Mouse (Mus musculus) adrenal gland, postnatal 10 days (tissue): Measurements from ENCODE around the gene Fez2. TPM values are rescaled to one million over a fixed set of nuclear protein-coding genes. Genes with fewer than 3 reads are reported as not detected.
A peak's percentile ranks its signal among the peaks of the same experiment; 100 is the strongest.

Experiments used
- DNase-seq: peaks from one replicate; pipeline ENCODE4 v3.0.0; 2021; ENCODE audit warnings: mixed read lengths
- long read RNA-seq, 2 experiments: library from polyadenylated mRNA; stranded (forward); transcript quantifications; one replicate each; pipeline ENCODE4 v2.0.0; 2021
- total RNA-seq, 2 experiments: library from RNA; stranded (reverse); gene quantifications; 2 replicates each; pipeline ENCODE4 v1.2.3; 2021

Fez2 gene
- 10 to 100 TPM; 36.7 to 45.4 TPM for total RNA-seq
- long read RNA-seq, experiment 1, transcript Fez2-201 (8 exons, 1,939 nt): major isoform, 123 of 152 reads
- long read RNA-seq, experiment 1, partial matches to known transcripts: 2 of 152 reads
- long read RNA-seq, experiment 1, other reads (novel, unspliced or antisense): 24 of 152 reads
- long read RNA-seq, experiment 2, transcript Fez2-201 (8 exons, 1,939 nt): major isoform, 62 of 77 reads
- long read RNA-seq, experiment 2, partial matches to known transcripts: 1 of 77 reads
- long read RNA-seq, experiment 2, other reads (novel, unspliced or antisense): 12 of 77 reads

DNA sequence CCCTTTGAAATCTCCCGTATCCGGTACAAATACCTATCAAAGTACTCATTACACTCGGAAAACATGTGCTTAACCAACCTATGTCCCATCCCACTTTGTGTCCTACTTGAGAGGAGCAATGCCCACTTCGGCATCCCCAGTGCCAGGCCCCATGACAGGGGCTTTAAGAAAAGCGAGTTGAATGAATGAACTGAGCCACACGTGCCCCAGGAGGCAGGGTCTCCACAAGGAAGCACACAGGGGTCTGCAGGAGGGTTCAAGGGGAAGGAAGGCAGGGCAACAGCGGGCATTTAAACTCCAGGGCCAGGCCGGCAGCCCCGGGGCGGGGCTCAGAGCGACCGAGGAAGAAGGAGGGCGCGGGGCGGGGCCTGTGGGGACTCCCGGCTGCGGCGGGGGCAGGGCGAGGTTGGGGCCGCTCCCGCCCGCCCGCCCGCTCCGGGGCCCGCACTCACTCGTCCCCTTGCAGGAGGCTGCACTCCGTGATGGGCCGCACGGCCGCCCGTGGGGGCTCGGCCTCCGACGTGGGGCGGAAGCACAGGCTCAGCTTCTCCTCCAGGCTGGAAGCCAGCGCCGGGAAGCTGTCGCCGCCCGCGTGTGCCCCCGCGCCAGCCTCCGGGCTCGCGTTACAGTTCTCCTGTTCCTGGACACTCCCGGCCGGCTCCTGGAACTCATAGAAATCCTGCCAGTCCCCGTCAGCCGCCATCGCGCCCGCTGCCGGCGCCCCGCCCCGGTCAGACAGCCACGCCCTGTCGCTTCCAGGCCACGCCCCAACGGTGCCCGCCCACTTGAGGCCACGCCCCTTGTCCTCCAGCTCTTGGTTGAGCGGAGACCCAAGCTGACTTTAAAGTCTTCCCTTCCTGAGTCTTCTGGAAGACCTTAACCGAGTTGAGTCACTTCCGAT, at the start of gene Fez2:
Fez2 (minus strand) TSS at position 772 of the 901 bp plus-strand sequence.
- DNase-seq: peak; percentile 99

DNA sequence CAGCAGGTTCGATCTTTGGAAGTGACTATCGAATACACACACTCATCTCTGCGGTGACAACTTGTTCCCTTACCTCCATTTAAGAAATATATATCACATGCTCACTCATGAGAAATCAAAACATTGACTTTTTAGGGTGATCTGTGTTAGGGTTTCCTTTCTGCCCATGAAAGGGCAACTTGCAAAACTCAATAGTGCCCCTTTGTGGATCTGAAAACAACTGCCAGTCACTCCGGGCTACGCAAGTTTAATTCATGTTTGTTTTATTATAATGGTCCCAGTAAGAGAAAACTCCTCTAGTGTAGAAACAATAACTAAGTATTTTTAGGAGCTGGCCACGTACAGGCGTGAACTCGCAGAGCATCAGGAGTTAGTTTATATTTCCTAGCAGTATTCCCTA, 47.5 kb upstream of the Fez2 start:
- no peak for DNase-seq

DNA sequence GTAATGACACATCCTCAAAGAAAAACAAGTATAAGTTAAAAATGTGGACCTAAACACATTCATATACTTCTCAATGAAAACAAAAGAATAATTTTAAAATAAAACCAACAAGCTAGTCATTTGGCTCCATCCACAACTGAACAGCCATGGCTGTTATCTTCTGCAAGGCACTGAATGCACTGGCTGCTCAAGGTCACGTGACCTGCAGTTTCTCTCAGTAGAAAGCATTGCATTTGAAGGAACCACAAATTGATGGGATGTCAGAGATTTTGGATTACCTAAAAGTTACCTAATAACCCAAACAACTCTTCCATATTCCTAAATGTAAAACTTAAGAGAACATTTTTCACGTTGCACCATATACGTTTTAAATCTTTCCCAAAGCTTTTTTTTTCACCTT, 47.1 kb upstream of the Fez2 start:
- DNase-seq: no peak

DNA sequence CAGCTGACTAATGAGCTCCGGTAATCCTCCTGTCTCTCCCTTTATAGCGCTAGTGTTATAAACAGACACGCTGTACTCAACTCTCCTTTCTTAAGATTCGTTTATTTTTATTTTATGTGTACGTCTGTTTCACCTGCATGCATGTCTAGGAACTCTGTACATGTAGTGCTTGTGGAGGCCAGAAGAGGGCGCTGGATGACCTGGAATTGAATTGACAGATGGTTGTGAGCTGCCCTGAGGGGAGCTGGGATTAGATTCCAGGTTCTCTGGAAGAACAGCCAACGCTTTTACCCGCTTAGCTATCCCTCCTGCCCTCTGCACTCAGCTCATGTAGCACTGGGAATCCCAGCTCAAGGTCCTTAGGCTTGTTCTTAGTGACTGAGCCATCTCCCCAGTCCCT, 42.2 kb upstream of the Fez2 start:
- no peak for DNase-seq

DNA sequence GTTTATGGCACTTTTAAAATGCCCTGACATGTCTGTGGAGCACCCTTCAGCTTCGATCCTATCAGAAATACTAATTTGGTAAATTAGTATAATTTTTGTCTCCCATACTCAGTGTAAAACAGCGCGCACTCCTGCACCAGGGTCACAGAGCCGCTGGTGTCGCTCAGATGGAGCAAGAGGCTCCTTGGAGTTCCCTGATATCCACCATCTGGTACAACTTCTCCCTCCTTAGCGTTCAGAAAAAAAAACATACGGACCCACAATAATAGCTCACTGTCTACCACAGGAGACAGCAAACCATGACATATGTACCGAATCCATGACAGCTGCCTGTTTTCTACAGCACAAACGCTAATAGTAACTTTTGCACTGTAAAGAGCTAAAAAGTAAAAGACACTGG, 37.6 kb upstream of the Fez2 start:
- no peak for DNase-seq

DNA sequence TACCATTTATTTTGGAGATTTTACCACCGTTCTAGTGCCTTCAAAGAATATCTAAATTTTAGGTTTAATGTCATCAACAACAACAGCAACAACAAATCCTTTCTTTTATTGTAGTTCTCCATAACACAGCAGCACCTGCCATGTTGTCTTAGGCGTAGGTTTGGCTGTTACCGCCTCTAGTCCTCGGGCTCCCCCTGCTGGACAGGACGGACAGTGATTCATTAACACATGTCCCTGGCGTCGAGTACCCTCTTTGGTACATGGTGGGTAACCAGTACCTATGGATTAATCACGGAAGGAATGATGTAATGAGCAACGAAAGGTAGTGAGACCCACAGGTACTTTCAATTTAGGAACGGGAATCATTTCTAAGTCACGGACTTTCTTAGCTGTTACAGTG, 37.2 kb upstream of the Fez2 start:
- peak; percentile 88 for DNase-seq

DNA sequence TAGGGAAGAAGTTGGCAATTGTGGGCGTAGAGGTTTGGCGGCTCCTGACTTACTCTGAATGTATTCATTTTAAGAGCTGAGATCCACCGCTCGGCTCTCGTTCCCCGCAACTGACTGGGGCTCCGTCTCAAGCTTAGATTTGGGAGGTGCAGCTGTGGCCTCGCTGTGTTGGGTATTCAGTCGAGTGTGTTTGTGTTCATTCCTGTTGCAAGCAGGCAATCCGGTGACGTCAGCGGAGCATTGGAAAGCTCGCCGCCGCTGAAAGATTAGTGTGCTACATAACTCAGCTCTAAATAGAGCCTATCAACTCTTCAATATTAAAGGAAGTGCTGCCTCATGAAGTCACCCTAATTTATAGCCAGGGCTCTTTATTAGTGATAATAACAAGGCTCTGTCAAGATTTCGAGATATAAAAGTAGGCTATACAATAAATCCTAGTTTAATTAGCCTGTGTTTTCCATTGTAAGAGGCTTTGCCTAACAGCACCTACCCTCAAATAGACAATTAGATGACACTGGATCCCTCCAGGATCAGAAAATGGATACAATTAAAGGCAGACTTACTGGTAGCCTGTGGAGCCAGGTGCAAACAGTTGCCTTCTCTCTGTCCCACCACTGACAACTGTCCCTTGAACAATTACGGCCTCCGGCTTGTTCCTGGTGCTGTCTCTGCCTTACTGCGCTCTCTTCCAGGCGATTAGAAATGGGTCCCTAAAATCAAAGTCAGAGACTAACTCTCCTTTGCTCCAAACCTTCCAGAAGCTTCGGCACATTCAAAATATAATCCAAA, 36.4 kb upstream of the Fez2 start:
- DNase-seq: peak; percentile 31

DNA sequence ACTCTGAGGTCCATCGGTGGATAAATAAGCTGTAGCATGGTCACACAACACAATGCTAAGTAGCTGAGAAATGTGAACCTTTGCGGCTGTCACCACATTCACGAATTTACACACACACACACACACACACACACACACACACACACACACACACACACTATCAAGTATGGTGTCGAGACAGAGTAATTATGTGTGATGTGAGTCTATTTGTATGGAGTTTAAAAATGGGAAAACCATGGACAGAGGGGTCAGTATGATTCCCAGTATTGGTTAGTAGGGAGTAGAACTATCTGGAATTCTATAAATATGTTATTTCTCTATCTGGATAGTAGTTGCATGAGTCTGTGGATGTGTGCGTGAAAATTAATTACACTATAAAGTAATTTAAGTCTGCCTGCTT, 35.6 kb upstream of the Fez2 start:
- DNase-seq: no peak

DNA sequence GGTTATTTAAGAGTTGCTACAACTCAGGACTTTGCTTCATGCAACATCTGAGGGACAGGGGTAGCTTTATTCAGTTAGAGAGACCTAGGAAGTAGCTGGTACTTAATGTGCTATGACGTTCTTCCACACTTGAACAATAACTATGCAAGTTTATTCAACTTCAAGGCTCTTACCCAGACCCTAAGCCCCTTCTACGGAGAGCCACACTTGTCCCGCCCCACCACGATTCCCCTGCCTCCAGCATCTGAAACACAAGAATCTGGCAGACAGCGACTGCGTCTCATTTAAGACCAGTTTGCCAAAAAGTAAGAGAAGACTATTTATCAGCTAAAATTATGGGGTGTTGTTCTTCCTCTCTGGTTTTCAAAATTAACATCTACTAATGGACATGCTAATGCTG, 33.9 kb upstream of the Fez2 start:
- no peak for DNase-seq

DNA sequence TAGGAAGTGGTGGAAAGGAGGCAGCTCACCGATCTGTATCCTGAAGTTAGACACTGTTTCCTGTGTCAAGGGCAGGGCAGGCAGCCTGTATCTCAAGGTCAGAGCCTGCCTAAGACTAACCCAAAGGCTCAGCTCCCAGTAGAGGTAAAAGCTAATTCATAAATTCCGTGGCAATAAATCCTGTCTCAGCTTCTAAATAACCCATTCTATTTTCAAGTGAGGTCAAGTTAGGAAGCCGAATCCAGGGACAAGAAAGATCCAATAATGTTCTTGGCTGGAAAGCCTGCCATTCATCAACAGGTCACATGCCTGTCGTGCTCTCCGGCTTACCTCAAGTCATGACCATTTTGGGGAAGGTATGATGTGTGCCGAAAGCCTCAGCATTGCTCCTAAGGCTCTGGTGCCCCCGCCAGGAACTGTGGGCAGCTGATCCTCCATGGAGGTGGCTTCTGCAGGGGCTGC, 33.4 kb upstream of the Fez2 start:
- DNase-seq: peak; percentile 14

DNA sequence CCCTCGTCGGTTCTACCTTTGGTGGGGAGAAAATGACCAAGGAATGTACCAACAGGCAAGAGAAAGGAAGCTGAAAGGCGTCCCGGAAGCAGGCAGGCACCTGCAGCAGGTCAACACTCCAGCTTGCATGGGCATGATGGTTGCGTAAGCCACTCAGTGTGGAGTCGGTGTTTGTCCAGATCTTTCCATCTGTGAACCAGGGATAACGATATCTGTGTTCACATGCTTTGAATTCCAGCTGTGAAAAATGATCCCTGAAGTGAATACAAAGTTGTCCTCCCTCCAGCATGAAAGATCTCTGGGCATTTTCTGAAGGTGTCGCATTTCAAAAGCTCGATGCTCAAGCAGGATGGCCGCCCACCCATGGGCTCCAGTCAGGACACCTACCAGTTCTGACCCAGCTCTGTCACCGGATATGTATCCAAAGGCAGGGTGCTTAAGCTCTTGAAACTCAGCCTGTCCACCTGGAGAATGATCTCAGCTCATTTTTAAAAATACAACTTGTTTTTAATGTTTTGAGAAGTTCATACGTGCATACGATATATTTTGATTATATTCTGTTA, 31.8 kb upstream of the Fez2 start:
- DNase-seq: no peak

DNA sequence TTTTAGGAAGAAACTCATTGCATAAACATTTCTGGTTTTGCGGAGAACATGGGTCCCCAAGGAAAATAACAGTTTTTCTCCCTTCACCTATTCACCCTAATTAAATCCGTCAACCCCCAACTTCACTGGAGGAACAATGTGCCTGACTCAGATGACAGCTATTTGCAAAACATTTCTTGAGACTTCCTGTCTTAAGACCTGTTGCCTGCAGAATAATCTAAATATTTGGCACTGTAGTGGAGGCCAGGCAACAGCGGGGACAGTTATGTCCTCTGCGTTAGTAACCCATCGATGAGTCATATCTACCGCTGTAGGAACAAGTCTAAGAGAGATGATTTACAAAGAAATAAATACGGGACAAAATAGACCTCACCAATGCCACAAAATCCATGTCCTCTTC, 26.9 kb upstream of the Fez2 start:
- no peak for DNase-seq

DNA sequence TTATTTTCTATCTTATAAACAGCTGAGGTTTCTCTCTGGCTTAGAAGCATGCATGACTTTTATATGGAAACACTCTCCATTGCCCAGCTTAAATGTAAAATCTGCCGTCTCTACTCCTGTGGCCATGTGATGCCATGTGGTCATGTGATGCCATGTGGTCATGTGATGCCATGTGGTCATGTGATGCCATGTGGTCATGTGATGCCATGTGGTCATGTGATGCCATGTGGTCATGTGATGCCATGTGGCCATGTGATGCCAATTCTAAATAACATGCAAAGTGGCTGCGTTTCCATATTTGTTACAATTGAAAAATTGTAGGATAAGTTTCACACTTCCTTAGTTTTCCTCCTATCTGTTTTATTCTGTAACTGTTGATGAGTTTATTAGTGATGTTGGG, 22.8 kb upstream of the Fez2 start:
- no peak for DNase-seq

DNA sequence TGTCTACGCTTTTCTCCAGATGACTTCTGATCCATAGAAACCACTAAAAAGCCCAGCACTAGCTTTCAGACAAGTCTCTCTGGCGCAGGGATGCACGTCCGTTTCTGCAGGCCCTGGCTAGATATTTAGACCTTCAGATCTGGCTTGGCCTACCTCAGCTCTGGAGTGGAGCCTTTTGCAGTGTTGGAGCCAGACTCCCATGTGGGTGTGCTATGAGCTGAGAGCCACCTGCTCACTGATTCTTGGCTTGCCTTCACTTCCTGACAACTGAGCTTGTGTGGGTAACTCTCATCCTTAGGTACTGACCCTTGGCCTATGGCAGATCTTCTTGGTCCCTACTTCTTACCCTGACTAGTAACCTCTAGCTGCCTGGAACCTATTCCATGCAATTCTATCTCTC, 19.2 kb upstream of the Fez2 start:
- DNase-seq: no peak

DNA sequence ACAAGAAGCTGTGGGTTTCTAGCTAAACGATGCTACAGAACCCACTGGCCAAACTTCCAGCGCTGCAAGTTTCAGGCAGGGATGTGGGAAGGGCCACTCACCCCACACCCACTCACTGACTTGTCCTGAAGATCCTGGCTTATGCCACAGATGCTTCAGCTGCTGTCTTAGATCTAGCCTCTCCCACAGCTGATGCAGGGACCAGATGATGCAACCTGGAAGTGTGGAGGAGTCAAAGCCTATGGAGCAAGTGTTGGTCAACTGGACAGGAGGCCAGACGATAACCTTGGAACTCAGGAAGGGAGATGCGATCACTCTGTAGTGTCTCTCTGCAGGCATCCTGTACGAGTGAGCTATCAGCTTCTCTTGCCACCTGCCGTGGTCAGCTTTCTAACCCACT, 17.7 kb upstream of the Fez2 start:
- no peak for DNase-seq

DNA sequence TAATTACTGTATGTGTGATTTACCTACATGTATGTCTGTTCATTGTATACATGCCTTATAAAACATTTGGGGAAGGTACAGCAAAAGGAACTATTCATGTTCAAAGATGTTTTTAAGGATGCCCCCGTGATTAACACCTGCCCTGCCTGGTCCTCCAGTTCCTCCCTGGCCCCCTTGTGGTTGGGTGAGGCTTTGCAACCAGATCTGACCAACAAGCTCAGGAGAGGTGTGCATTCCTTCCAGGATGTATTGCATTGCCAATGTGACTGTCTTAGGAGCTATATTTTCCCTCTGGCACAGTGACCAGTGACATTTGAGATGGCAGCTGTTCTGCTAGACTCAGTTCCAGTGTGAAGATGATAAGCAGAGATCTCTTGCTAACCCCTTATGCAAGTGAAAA, 16.8 kb upstream of the Fez2 start:
- peak; percentile 79 for DNase-seq

DNA sequence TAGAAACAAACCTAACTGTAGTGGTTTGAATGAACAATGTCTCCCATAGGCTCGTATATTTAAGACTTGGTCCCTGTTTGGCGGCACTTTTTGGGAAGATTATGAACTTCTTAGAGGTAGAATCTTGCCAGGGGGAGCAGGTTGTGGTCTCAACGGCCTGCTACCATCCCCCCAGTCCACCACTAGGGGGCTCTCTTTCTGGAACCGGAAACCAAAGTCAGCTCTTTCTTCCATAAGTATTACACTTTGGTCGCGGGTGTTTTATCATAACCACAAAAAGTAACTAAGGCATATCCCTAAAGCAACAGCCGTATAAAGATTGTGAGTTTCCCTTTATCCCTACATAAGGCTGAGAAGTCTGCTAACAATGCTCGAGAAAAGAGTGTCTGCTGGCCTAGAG, 12.4 kb upstream of the Fez2 start:
- no peak for DNase-seq

DNA sequence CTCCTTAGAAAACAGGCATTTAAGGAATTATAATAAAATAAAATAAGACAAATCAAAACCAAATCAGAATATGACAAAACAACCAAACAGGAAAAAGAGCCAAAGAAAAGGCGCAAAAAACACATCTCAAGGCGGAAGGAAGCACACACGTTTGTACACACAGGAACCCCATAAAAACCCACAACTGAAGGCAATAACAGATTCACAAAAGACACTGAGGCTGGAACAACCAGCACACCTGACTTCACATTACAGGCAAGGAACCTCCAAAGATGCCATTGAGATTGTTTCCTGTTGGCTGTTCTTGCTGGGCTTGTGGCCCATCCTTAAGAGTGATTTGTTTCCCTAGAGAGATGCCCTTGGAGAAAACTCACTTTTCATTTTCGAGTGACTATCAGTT, 11.1 kb upstream of the Fez2 start:
- DNase-seq: no peak

DNA sequence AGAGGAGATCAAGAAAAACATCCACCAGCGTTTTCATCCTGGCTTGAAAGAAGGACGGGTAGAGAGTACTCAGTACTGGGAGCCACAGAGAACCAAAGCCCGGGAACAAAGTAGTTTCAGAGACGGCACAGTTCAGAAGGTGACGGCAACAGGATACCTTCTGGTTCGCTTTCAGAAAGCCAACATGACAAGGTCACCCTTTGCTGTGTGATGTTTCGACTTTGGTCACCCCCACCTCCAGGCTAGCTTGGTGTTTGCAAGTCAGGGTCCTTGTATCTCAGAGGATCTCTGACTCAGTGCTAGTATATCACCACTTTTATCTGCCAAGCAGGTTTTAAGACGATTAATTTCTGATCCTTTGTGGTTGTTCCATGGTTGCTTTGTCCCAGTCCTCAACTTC, 7.1 kb upstream of the Fez2 start:
- no peak for DNase-seq

DNA sequence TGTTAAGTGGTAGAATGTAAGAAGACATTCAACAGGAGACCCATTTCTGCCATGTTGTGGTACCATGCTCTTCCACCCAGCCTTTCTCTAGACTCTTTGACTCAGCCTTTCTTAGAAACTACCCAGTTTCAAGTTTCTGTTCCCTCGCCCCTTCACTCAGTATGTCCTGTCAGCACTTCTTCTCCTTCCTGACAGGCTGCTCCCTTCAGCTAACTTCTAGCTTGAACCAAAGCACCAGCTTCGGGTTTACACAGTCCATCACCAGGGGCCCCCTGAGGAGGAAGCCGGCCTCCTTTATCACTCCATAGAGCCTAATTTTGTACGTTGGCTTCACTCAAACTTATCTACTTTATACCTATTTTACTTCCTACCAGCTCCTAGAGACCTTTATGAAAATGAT, 1.3 kb upstream of the Fez2 start:
- DNase-seq: no peak

DNA sequence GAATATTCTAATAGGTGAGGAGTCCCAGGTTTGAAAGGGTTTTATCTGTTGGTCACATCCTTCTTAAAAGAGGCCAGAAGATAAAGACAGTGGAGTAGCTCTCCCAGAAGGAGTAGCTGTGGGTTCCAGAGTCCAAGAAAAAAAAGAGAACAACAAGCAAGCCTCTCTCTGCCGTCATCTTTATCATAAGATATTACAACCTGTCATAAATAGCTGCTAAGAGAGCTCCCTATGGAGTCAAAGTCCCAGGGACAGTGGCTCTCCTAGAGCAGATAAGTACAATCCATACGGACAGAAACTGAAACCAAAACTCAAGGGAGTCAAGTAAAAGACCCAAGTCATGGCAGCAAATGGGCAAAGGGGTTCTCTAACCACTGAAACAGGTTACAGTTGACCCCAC, 2.7 kb downstream of the Fez2 start:
- no peak for DNase-seq

DNA sequence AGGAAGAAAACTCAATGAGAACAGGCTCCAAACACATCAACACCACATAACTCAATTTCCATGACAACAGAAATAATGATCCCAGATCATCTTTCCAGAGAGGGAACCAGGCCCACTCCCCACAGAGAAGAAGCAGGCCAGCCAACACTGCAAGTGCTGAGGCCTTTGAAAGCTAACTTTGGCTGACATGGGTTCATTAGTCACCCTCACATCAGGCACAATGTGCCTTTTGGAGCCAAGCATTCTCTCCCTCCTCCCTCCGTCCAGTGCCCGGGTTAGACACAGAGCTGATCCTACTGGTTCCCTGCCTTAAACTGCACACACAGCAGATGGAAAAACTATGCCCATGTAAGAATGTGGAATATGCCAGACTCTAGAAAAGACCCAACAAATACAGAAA, 8.1 kb downstream of the Fez2 start:
- no peak for DNase-seq

DNA sequence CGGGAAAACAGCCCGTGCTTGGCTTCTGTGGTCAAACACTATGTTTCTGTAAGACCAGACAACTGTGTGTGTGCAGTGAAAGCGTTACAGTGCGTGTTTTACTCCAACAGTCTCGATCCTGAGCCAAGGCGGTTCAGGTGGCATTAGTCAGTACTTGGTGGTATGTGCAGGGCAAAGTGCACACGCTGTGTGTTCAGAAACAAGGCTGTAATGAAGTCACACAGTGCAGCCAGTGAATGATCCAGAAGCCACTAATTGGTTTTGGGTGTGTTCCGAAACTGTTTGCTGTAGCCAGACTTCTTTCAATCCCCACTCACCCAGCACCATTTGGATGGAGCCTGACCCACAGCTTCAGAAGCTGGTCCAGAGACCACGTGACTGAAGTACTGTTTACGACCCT, 9.6 kb downstream of the Fez2 start:
- DNase-seq: no peak
